Comparison of ENCODE assay signal across 21 mouse cellular contexts in genomic region chr6:123468651-123469050, GRCm38 (mm10). TPM values are rescaled to one million over a fixed set of nuclear protein-coding genes. Genes with fewer than 3 reads are reported as not detected.
"Had no signal": no experiment of that assay in that cellular context is flagged by ENCODE, and none has a peak within 500 bp of the region (broad histone marks: within the 10 kb centered on the region; RNA-seq: fewer than 3 reads in every experiment).

No protein-coding gene starts in this region.

RNA-seq across cellular contexts. Expression of gene Vmn2r20, which starts 50.7 kb away (rescaled TPM):
- total RNA-seq: megakaryocyte, adult 5-6 weeks; midbrain, postnatal 0 days; monocyte, adult 5-6 weeks; neutrophil, adult 5-6 weeks had no signal
- polyA plus RNA-seq: liver, adult 2 months; liver, postnatal 0 days; lung, adult 2 months; lung, embryonic 15.5 days; lung, postnatal 0 days; macrophage; midbrain, embryonic 11.5 days; midbrain, embryonic 13.5 days; midbrain, embryonic 15.5 days; midbrain, postnatal 0 days; neural tube, embryonic 12.5 days; neural tube, embryonic 14.5 days; spleen, adult 2 months; stomach, embryonic 15.5 days; stomach, postnatal 0 days; testis, adult 2 months; thymus, adult 2 months; urinary bladder, adult 2 months had no signal
